Comparison of ENCODE assay signal across 27 mouse cellular contexts in genomic region chr1:127244054-127244770, GRCm38 (mm10). TPM values are rescaled to one million over a fixed set of nuclear protein-coding genes. Genes with fewer than 3 reads are reported as not detected.
DNase-seq lines count a peak whose midpoint lies in the region; ATAC-seq and TF ChIP-seq lines count a peak whose summit lies in the region.
"Had no signal": no experiment of that assay in that cellular context is flagged by ENCODE, and none has a peak within 500 bp of the region (broad histone marks: within the 10 kb centered on the region; RNA-seq: fewer than 3 reads in every experiment).

No protein-coding gene starts in this region.

- H3K36me3 ChIP-seq in intestine, postnatal 0 days (ENCODE audit: control insufficient read depth, insufficient read depth): no peaks in the 10 kb centered on the region
- H3K36me3 ChIP-seq in stomach, postnatal 0 days (ENCODE audit: control insufficient read depth, insufficient read depth, low read length): no peaks in the 10 kb centered on the region
- H3K36me3 ChIP-seq: embryonic facial prominence, embryonic 12.5 days; forebrain, embryonic 12.5 days; heart, embryonic 13.5 days; hindbrain, embryonic 10.5 days; kidney, embryonic 15.5 days; limb, embryonic 13.5 days; liver, embryonic 13.5 days; midbrain, embryonic 15.5 days had no signal

- H3K4me2 ChIP-seq in intestine, postnatal 0 days (replicated peaks; ENCODE audit: low read depth): peak overlapping the region; percentile 17; the same call in 1 of the 2 replicates
- H3K4me2 ChIP-seq in stomach, postnatal 0 days (replicated peaks; ENCODE audit: low read depth): no peak overlapping the region
- H3K4me2 ChIP-seq: embryonic facial prominence, embryonic 12.5 days; forebrain, embryonic 12.5 days; heart, embryonic 13.5 days; kidney, embryonic 15.5 days; limb, embryonic 13.5 days; liver, embryonic 13.5 days; midbrain, embryonic 15.5 days had no signal

- TF ChIP-seq CTCF in intestine, postnatal 0 days (IDR thresholded peaks at IDR 0.05; ENCODE audit: low read depth): no peak
- TF ChIP-seq CTCF in stomach, postnatal 0 days (IDR thresholded peaks at IDR 0.05; ENCODE audit: low read depth): no peak

- peaks cover 17% of the 10 kb centered on the region for H3K4me1 ChIP-seq in intestine, postnatal 0 days (replicated peaks; ENCODE audit: control insufficient read depth, insufficient read depth, low read length)
- H3K4me1 ChIP-seq in stomach, postnatal 0 days (replicated peaks; ENCODE audit: control insufficient read depth, insufficient read depth): 0 out of 2 replicates have a peak, but pooled peaks cover 2% of the 10 kb centered on the region

- no peak overlapping the region for H3K9ac ChIP-seq in intestine, postnatal 0 days (ENCODE audit: low read depth, low read length)
- H3K9ac ChIP-seq in stomach, postnatal 0 days (ENCODE audit: low read length): no peak overlapping the region
- H3K9ac ChIP-seq: embryonic facial prominence, embryonic 12.5 days; forebrain, embryonic 12.5 days; forebrain, postnatal 0 days; heart, embryonic 13.5 days; kidney, embryonic 15.5 days; limb, embryonic 13.5 days; liver, embryonic 13.5 days; midbrain, embryonic 15.5 days had no signal

- TF ChIP-seq EP300 in stomach, postnatal 0 days (optimal IDR thresholded peaks at IDR 0.05): no peak

- H3K4me3 ChIP-seq in intestine, postnatal 0 days (ENCODE audit: low read depth, low read length): no peak overlapping the region
- H3K4me3 ChIP-seq in stomach, postnatal 0 days (ENCODE audit: low read depth, low read length): no peak overlapping the region
- H3K4me3 ChIP-seq: embryonic facial prominence, embryonic 12.5 days; forebrain, embryonic 12.5 days; heart, embryonic 13.5 days; hindbrain, embryonic 10.5 days; kidney, embryonic 15.5 days; limb, embryonic 13.5 days; liver, embryonic 13.5 days; midbrain, embryonic 15.5 days had no signal

- DNase-seq in thymus, postnatal 14 days: peak; percentile 25
- no peak for DNase-seq in thymus, postnatal 4 days
- peak; percentile 64 for DNase-seq in ZHBTc4 (ENCODE audit: low read depth, low spot score)
- peak; percentile 41 for DNase-seq in stomach, postnatal 0 days (ENCODE audit: low spot score)
- DNase-seq in layer of hippocampus, adult 11-12 months (ENCODE audit: low spot score): no peak
- DNase-seq: adrenal gland, postnatal 10 days; cerebellum, adult 8-10 months; cerebellum, postnatal 36 days; forebrain, postnatal 0 days; heart, postnatal 14 days; kidney, adult 11 months; kidney, postnatal 36 days; liver, embryonic 13.5 days; lung, adult 18-20 months; right cerebral cortex, adult 18-20 months had no signal

- peak overlapping the region; percentile 21; the same call in 1 of the 2 replicates for H3K27ac ChIP-seq in intestine, postnatal 0 days (ENCODE audit: low read depth, low read length)
- H3K27ac ChIP-seq in stomach, postnatal 0 days (replicated peaks): no peak overlapping the region
- H3K27ac ChIP-seq: embryonic facial prominence, embryonic 12.5 days; forebrain, embryonic 12.5 days; heart, embryonic 13.5 days; hindbrain, embryonic 10.5 days; hindbrain, postnatal 0 days; kidney, embryonic 15.5 days; limb, embryonic 13.5 days; liver, embryonic 13.5 days; midbrain, embryonic 15.5 days had no signal

- no peaks in the 10 kb centered on the region for H3K9me3 ChIP-seq in intestine, postnatal 0 days (ENCODE audit: control insufficient read depth)
- no peaks in the 10 kb centered on the region for H3K9me3 ChIP-seq in stomach, postnatal 0 days (ENCODE audit: control insufficient read depth, low read length)
- H3K9me3 ChIP-seq: embryonic facial prominence, embryonic 12.5 days; forebrain, embryonic 12.5 days; heart, embryonic 13.5 days; hindbrain, embryonic 10.5 days; kidney, embryonic 15.5 days; limb, embryonic 13.5 days; liver, embryonic 13.5 days; midbrain, embryonic 15.5 days had no signal

- WGBS in intestine, postnatal 0 days: 46% methylated on average over 11 of the region's 11 CpGs
- WGBS in stomach, postnatal 0 days: 70% methylated on average over 11 of the region's 11 CpGs

- no peaks in the 10 kb centered on the region for H3K27me3 ChIP-seq in intestine, postnatal 0 days (replicated peaks; ENCODE audit: control insufficient read depth, insufficient read depth, low read length)
- H3K27me3 ChIP-seq in stomach, postnatal 0 days (ENCODE audit: control insufficient read depth, insufficient read depth, low read length): no peaks in the 10 kb centered on the region
- H3K27me3 ChIP-seq: embryonic facial prominence, embryonic 12.5 days; forebrain, embryonic 12.5 days; heart, embryonic 13.5 days; kidney, embryonic 15.5 days; limb, embryonic 13.5 days; liver, embryonic 13.5 days; midbrain, embryonic 15.5 days had no signal

- ATAC-seq in intestine, postnatal 0 days: peak; percentile 44
- peak; percentile 49 for ATAC-seq in stomach, postnatal 0 days (ENCODE audit: low FRiP score, low TSS enrichment)
- no peak for ATAC-seq in erythroid progenitor cell, adult 5-6 weeks (replicated peaks; ENCODE audit: low FRiP score, poor library complexity, severe bottlenecking)
- ATAC-seq: CD4-positive, CD25-positive, alpha-beta regulatory T cell, adult 4 months; forebrain, postnatal 0 days; hindbrain, postnatal 0 days; lung, postnatal 0 days; midbrain, embryonic 15.5 days had no signal

RNA-seq across cellular contexts. Expression of gene Mgat5, which starts 39.4 kb away (rescaled TPM):
- polyA plus RNA-seq in intestine, postnatal 0 days (2015; fragmentation: Nextera tagmentation; extraction: Ambion mirVana): 4.1 and 4.5 TPM in 2 replicates
- 2.0 and 2.2 TPM in 2 replicates for polyA plus RNA-seq in stomach, postnatal 0 days (2015; fragmentation: Nextera tagmentation; extraction: Ambion mirVana)
- 9.4 and 10.1 TPM in 2 replicates for total RNA-seq in erythroid progenitor cell, adult 5-6 weeks (2015; ENCODE audit: low replicate concordance)
- 4.4 and 6.0 TPM in 2 replicates for total RNA-seq in erythroid progenitor cell, adult 5-6 weeks (2017; ENCODE audit: low replicate concordance)

Comparison
In these comparisons a context has a peak if more than half of its experiments do, and no peak if none do; other contexts are left out.
1. DNase-seq: peak in thymus, postnatal 14 days (single experiment), ZHBTc4 (single experiment) and stomach, postnatal 0 days (single experiment); none in thymus, postnatal 4 days (single experiment) and layer of hippocampus, adult 11-12 months (single experiment).